Mouse (Mus musculus) left cerebral cortex, postnatal 14 days (tissue): ENCODE measurements around the gene Gbf1. TPM values are rescaled to one million over a fixed set of nuclear protein-coding genes. Genes with fewer than 3 reads are reported as not detected.
"Not testable (repeated sequence)": the region's sequence is repeated elsewhere in the genome, so short reads cannot be mapped to it uniquely, and the experiment has no call there.

ENCODE experiments used
- DNase-seq, 2 experiments: peaks; one replicate each; pipeline ENCODE4 v3.0.0; 2021 to 2022; ENCODE audit warnings: low spot score in 2 of 2, mixed read lengths in 1 of 2
- intact Hi-C: fragments of 180-260 bp; cut with DNase I; formaldehyde crosslinking; loops from one replicate; pipeline ENCODE4 v1.15.1; 2025
- total RNA-seq, 2 experiments: library from RNA; stranded (reverse); gene quantifications; 2 replicates each; pipeline ENCODE4 v1.2.3; 2021

The Gbf1 gene
- total RNA-seq, 2 experiments from 2014 or later: 90.3 to 100 TPM

DNA sequence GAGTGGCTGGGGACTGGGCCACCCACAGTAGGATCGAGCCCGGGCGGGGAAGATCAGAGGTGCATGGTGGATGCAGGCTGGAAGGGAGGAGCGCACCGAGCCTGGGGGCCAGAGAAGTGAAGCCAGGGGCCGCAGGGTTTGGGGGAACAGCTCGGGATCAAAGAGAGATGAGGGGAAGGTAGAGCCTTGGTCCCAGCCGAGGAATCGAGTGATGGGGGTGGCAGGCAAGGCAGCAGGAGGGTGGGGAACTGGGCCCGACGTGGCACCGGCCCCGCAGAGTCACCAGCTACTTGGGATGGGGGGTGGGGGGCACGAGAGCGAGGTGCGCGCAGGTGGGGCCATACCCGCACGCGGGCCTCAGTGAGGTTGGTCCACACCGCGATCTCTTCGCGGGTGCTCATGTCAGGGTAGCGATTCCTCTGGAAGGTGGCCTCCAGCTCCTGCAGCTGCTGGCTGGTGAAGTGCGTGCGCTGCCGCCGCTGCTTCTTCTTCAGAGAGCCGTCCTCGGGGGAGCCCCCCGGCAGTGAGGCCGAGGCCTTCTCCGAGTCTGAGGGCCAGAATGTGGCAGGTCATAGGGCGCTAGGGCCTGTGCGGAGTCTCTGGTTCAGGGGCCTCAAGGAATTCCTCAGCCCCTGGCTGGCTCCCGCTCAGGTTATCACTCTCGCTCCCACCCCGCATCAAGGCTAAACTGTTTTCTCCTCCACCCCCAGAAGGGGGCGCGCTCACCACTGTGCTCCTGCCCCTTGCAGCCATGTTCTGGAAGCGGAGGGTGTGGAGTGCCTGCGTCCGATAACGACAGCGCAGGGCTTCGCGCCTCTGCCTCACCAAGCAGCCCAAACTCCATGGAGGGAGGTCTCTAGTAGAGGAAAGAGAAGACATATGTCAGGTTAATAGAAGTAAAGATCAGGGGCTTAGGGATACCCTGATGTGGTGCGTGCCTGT is 15.4 kb upstream of the Gbf1 start:
- intact Hi-C loops: loop anchor here (5.0 kb wide), 1 partner anchor 170 kb away; no protein-coding TSS in a partner anchor
- peak in 1 of 2 experiments; percentile 40 for DNase-seq

GRCm38 (mm10) chr19:46140324-46140723 is 12.0 kb upstream of the Gbf1 start:
- intact Hi-C loops: no loop called here
- no peak for DNase-seq

- intact Hi-C loops: no loop called here
- DNase-seq: no peak
Measured at GRCm38 (mm10) chr19:46141091-46141490, 11.2 kb upstream of the Gbf1 start.

- intact Hi-C loops: no loop called here
- DNase-seq: no peak
Measured at GRCm38 (mm10) chr19:46147511-46148371, 4.6 kb upstream of the Gbf1 start, which contains the start of gene Pitx3. Pitx3 (minus strand) TSS chr19:46148326.

- intact Hi-C loops: no loop called here
- peak; percentile 55 to 60 for DNase-seq
Measured at GRCm38 (mm10) chr19:46148372-46148760, 3.9 kb upstream of the Gbf1 start.

GRCm38 (mm10) chr19:46149091-46149490 is 3.2 kb upstream of the Gbf1 start:
- DNase-seq: no peak
- intact Hi-C loops: no loop called here

- intact Hi-C loops: no loop called here
- no peak for DNase-seq
Measured at GRCm38 (mm10) chr19:46165950-46166349, 13.6 kb downstream of the Gbf1 start.

DNA sequence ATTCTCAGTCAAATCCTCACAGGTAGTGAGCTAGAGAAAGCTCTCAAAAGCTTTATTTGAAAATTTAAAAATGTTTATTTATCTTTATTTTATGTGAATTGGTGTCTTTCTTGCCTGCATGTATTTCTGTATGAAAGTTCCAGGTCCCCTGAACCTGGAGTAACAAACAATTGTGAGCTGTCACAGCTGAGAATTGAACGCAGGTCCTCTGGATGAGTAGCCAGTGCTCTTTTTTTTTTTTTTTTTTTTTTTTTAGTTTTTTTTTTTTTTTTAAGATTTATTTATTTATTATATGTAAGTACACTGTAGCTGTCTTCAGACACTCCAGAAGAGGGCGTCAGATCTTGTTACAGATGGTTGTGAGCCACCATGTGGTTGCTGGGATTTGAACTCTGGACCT is 14.9 kb downstream of the Gbf1 start:
- DNase-seq, intact Hi-C loops: not testable (repeated sequence)

DNA sequence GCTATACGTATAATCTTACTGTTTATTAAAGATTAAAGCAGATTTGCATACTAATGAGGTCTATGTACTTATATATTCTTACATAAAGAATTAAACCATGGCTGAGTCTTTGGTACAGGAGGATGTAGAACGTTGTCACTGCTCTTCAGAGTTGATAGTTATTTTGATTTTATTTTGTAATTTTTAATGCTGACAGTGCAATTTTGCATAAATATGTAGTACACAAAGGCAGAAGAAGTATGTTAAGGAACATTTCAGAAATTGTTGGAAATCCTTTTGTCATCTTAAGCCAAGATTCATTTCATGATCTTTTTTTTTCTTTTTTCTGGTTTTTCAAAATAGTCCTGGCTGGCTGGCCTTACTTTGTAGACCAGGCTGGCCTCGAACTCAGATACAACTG is 17.1 kb downstream of the Gbf1 start:
- no peak for DNase-seq
- intact Hi-C loops: no loop called here

DNA sequence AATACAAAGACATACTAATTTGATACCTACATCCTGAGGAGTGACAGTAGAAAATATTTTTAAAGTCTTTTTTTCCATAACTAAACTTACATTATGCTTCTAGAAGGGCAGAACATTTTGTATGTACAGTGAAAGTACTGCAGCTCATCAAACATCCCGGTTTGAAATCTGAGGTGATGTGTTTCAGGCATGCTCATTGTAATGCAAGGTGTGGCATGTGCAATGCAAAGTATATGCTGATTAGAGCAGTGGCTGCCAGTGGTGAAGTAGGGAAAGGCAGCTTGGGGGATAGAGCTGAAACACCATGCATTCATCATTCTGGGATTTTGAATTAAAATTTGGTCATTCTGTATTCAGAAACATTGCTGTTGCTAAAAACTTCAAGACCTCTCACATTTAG is 17.6 kb downstream of the Gbf1 start:
- intact Hi-C loops: no loop called here
- no peak for DNase-seq

- no peak for DNase-seq
- intact Hi-C loops: no loop called here
Measured at GRCm38 (mm10) chr19:46172541-46172940, 20.2 kb downstream of the Gbf1 start.

DNA sequence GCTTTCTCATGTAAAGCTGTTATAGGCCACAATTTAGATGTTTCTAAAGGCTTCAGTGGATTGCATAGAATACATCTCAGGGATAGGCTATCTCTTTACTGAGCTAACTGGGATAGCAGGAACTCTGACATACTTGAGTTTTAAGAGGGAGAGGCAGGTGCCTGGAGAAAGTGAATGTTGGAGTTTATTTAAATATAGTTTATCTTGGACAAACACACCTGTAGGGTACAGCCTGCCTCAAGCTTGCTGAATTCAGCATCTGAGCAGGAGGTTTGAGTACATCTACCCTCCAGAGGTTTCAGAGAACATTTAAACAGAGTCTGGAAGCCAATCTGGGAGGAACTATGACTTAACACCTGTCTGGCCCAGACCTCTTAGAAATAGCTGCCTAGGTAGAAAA is 22.9 kb downstream of the Gbf1 start:
- intact Hi-C loops: no loop called here
- DNase-seq: no peak

GRCm38 (mm10) chr19:46177046-46177445 is 24.7 kb downstream of the Gbf1 start:
- intact Hi-C loops: no loop called here
- peak in 1 of 2 experiments; percentile 11 for DNase-seq

- intact Hi-C loops: no loop called here
- DNase-seq: no peak
Measured at GRCm38 (mm10) chr19:46180274-46180673, 28.0 kb downstream of the Gbf1 start.

- no peak for DNase-seq
- intact Hi-C loops: no loop called here
Measured at GRCm38 (mm10) chr19:46182241-46182640, 29.9 kb downstream of the Gbf1 start.

DNA sequence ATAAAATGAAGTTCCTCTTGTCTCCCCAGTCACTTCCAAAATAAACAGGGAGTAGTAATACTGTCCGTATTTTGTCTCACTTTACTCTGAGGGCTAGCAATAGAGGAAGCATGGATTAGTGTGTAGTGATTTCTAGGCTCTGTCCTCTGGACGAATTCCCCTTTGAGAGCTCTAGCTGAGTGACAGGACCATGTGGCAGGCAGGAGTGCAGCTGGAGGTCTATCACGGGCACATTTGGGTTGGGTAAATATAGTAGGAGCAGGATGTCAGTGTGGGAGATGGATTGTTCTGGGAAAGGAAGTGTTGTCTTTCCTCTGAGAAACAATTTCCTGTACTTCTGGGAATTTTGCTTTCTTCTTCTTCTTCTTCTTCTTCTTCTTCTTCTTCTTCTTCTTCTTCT is 34.3 kb downstream of the Gbf1 start:
- intact Hi-C loops: no loop called here
- no peak for DNase-seq

- intact Hi-C loops: no loop called here
- no peak for DNase-seq
Measured at GRCm38 (mm10) chr19:46187203-46187602, 34.9 kb downstream of the Gbf1 start.

DNA sequence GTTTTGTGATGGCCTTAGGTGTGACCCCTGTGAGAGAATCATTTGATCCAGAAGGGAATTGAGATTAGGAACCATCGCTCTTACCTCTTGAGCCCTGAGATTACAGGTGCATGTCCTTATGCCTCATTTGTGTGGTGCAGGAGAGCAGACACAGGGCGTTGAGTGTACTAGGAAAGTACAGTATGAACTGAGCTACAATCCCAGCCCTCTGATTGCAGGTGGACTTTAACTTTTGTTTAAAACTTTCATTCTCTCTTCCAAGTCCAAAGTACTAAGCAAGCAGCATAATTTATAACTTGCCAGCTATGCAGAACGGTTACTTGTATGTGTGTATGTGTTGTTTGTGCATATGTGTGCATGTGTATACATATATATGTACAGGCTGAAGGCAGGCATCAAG is 46.0 kb downstream of the Gbf1 start:
- DNase-seq: no peak
- intact Hi-C loops: no loop called here

- intact Hi-C loops: no loop called here
- DNase-seq: no peak
Measured at GRCm38 (mm10) chr19:46198891-46199290, 46.6 kb downstream of the Gbf1 start.

GRCm38 (mm10) chr19:46204166-46204565 is 51.9 kb downstream of the Gbf1 start:
- DNase-seq: no peak
- intact Hi-C loops: no loop called here
